Mouse (Mus musculus) hindbrain, embryonic 13.5 days (tissue): Measurements from ENCODE around the gene Zwilch. TPM values are rescaled to one million over a fixed set of nuclear protein-coding genes. Genes with fewer than 3 reads are reported as not detected.

Experiments
- ATAC-seq: fragments of 200-750 bp; cut with Nextera tagmentation; 2 replicates; pipeline ENCODE4 v1.8.0; 2017; ENCODE audit warnings: moderate TSS enrichment; ENCODE audit not compliant: low FRiP score
- H3K27ac ChIP-seq: fragments of 300-500 bp; sonication (generic); 2 replicates; pipeline ENCODE4 v1.5.1; 2015; ENCODE audit warnings: inconsistent platforms, mild to moderate bottlenecking, moderate library complexity
- H3K27me3 ChIP-seq: fragments of 300-500 bp; sonication (generic); 2 replicates; pipeline ENCODE4 v1.6.1; 2015; ENCODE audit warnings: mild to moderate bottlenecking, inconsistent platforms
- H3K36me3 ChIP-seq: fragments of 300-500 bp; sonication (generic); 2 replicates; pipeline ENCODE4 v1.6.1; 2015; ENCODE audit warnings: mild to moderate bottlenecking, inconsistent platforms
- H3K4me1 ChIP-seq: fragments of 300-500 bp; sonication (generic); replicated peaks from 2 replicates; pipeline ENCODE4 v1.6.1; 2015; ENCODE audit warnings: inconsistent platforms
- H3K4me2 ChIP-seq: fragments of 300-500 bp; sonication (generic); 2 replicates; pipeline ENCODE4 v1.6.1; 2015; ENCODE audit warnings: inconsistent platforms, mild to moderate bottlenecking, moderate library complexity
- H3K4me3 ChIP-seq: fragments of 300-500 bp; sonication (generic); 2 replicates; pipeline ENCODE4 v1.5.1; 2015; ENCODE audit warnings: mild to moderate bottlenecking, inconsistent platforms
- H3K9ac ChIP-seq: fragments of 300-500 bp; sonication (generic); 2 replicates; pipeline ENCODE4 v1.6.1; 2015; ENCODE audit warnings: mild to moderate bottlenecking, inconsistent platforms
- H3K9me3 ChIP-seq: fragments of 300-500 bp; sonication (generic); 2 replicates; pipeline ENCODE4 v1.6.1; 2016; ENCODE audit warnings: inconsistent platforms
- WGBS: fragments of 180-500 bp; shearing (Covaris S2); methylation state at CpG from one replicate; pipeline ENCODE4 v1.1.7; 2015; 5-methylcytosine and 5-hydroxymethylcytosine counted together
- polyA plus RNA-seq: library from polyadenylated mRNA; unstranded; fragments of >200 nt; fragmentation: Nextera tagmentation; extraction: Ambion mirVana; gene quantifications from 2 replicates; pipeline ENCODE4 v1.2.1, GENCODE M21; 2015

Zwilch gene
- polyA plus RNA-seq, 1 experiment from 2014 or later = 6.5 TPM

DNA sequence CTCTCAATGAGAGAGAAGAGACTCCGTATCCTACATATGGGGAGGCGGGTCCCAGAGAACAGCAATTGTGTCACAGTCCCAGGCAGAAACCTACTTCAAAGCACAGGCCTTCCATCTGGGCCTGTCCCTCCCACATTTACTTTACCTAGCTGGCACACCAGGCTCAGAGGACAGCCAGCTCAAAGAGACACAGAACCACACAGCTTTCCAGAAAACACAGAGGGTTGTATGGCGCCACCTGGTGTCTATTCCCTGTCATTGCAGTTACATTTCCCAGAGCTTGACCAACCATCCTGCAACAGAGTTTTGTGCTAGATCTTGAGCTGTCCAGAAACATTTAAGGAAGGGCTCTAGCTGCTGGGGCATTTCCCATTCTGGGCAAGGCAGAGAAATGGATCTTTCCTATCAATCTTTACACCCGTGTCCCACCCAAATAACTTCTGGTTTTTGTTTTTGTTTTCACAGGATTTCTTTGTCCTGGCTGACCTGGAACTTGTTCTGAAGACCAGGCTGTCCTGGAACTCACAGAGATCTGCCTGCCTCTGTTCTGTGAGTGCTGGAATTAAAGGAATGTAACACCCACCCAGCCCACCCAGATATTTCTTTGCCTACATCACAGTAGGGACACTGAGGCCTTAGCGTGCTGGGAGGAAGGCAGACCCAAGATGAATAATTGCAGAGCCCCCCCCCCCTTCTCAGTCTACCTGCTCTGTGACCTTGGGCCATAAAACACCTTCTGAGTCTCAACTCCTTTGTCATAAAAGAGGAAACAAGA is 85.3 kb downstream of the Zwilch start:
- Histone ChIP-seq H3K4me3 (no peak overlapping the region), H3K4me1 (peaks cover 18% of the 10 kb centered on the region), H3K9ac (no peak overlapping the region), H3K27me3 (peaks cover 45% of the 10 kb centered on the region), H3K36me3 (no peaks in the 10 kb centered on the region), H3K27ac (no peak overlapping the region), H3K9me3 (no peaks in the 10 kb centered on the region), H3K4me2 (no peak overlapping the region)
- 47% methylated on average over 5 of the region's 5 CpGs for WGBS
- ATAC-seq = peak; percentile 71; the same call in 1 of the 2 replicates

Other genes starting within 250 kb of the Zwilch start
- 2.3 and 2.8 TPM in 2 replicates for gene Smad6, start 151.0 kb downstream of the Zwilch start, polyA plus RNA-seq
- gene Lctl, start 56.0 kb downstream of the Zwilch start, polyA plus RNA-seq = 0.12 TPM in 1 of 2 replicates, not detected in the other
- 659 and 664 TPM in 2 replicates for gene Rpl4, start 271 bp upstream of the Zwilch start, polyA plus RNA-seq
- gene Snapc5, start 6.2 kb upstream of the Zwilch start, polyA plus RNA-seq = 40.5 and 40.8 TPM in 2 replicates
- 2.9 and 3.1 TPM in 2 replicates for gene Uchl4, start 62.1 kb upstream of the Zwilch start, polyA plus RNA-seq
- 51.2 and 52.0 TPM in 2 replicates for gene Map2k1, start 80.5 kb upstream of the Zwilch start, polyA plus RNA-seq
- 88.3 and 90.3 TPM in 2 replicates for gene Tipin, start 108.5 kb upstream of the Zwilch start, polyA plus RNA-seq
- 20.1 and 21.4 TPM in 2 replicates for gene Dis3l, start 168.2 kb upstream of the Zwilch start, polyA plus RNA-seq
- gene Megf11, start 212.5 kb upstream of the Zwilch start, polyA plus RNA-seq = 14.7 and 15.7 TPM in 2 replicates